Mouse (Mus musculus) splenic B cell, adult 2 months (primary cell): ENCODE measurements around the gene Cpne9.
A peak's percentile ranks its signal among the peaks of the same experiment; 100 is the strongest.

Experiments used
- DNase-seq: peaks from one replicate; pipeline ENCODE4 v3.0.0-alpha.2; 2011; ENCODE audit warnings: low read depth, low spot score
- H3K27me3 ChIP-seq: 2 replicates; pipeline ENCODE4 v1.6.1; 2012; ENCODE audit warnings: mild to moderate bottlenecking, low read length, moderate library complexity, mixed read lengths; ENCODE audit not compliant: control insufficient read depth, poor library complexity, insufficient read depth, severe bottlenecking
- H3K36me3 ChIP-seq: 2 replicates; pipeline ENCODE4 v1.6.1; 2012; ENCODE audit warnings: mild to moderate bottlenecking, low read length, moderate library complexity, mixed read lengths; ENCODE audit not compliant: control insufficient read depth, poor library complexity, insufficient read depth, severe bottlenecking

Cpne9 gene

DNA sequence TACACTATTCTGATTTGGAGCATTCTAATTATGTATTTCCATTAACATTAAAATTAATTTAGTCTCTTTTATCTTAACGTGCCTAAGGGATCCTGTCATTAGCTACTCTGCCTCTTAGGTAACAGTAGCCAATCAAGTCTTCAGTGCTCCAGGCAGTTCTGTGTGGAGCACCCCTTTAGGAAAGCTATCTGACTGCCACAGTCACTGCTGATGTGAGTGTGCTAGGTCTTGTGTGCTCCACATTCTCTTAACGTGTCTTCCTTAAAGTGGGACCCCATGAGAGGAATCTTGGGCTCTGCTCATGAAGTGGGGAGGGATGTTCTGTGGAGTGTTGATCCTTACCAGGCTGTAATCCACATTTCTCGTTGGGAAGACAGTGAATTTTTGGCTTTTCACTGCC lies 9.7 kb upstream of the Cpne9 start:
- DNase-seq = no peak
- Histone ChIP-seq H3K27me3 (no peaks in the 10 kb centered on the region), H3K36me3 (peaks cover 11% of the 10 kb centered on the region)

GRCm38 (mm10) chr6:113276846-113277245 lies 5.3 kb upstream of the Cpne9 start:
- peaks cover 4% of the 10 kb centered on the region for H3K36me3 ChIP-seq
- H3K27me3 ChIP-seq = no peaks in the 10 kb centered on the region
- DNase-seq = no peak

GRCm38 (mm10) chr6:113281676-113282075 lies 431 bp upstream of the Cpne9 start:
- H3K36me3 ChIP-seq = peaks cover 2% of the 10 kb centered on the region
- DNase-seq = no peak
- H3K27me3 ChIP-seq = 0 out of 2 replicates have a peak, but pooled peaks cover 2% of the 10 kb centered on the region

DNA sequence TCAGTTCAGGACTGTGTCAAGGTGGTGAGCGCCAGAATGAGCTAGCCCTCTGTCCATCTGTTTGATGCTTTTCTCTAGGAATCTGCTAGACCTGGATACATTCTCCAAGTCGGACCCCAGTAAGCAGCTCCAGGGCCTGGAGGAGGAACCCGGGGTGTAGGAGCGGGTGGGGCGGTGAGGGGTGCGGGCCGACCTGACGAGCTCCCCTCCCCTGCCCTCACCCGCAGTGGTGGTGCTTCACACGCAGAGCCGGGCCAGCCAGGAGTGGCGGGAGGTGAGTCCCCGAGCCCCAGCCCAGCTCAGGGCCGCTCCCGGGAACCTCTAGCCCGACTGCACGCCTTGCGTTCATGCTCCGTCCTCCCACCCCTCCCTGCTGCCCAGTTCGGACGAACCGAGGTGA lies 862 bp downstream of the Cpne9 start:
- H3K27me3 ChIP-seq = 0 out of 2 replicates have a peak, but pooled peaks cover 2% of the 10 kb centered on the region
- H3K36me3 ChIP-seq = no peaks in the 10 kb centered on the region; the same call in 1 of the 2 replicates

DNA sequence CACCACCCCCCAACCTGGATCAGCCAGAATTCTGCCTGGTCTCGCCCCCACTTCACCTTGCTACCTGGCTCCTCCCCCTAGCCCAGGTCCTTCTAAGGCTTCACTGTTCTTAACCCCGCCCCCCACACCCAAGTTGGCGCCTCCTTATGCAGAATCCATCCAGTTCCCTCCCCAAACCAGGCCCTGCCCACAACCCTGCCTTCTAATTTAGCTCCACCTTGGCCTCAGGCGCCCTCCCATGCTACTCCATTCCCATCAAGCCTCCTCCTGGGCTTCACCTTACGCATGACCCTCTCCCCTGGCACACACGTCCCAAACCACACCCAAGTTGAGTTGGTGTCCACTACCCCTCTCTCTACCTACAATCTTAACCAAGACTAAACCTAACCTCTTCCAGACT lies 1.4 kb downstream of the Cpne9 start:
- no peaks in the 10 kb centered on the region; the same call in 1 of the 2 replicates for H3K36me3 ChIP-seq
- no peak for DNase-seq

More for the DNA sequence above, 862 bp downstream of the Cpne9 start:
- DNase-seq = no peak

DNA sequence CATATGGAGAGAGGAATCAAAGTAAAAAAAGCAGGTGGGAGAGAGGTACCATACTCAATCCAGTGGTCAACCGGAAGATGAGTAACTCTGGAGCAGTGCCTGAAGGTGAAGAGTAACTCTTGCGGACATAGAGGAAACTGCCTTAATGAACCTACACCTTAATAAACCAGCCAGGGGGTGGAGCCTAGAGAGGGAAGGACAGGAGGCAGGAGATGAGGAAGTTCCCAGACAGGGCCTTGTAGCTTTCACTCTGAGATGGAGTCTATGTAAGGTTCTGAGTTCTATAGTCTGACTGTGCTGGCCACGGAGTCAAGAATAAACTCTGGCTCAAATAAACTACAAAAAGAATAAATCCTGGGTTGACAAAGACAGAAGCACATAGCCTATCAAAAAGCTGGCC lies 2.8 kb downstream of the Cpne9 start:
- Histone ChIP-seq H3K36me3 (no peaks in the 10 kb centered on the region; the same call in 1 of the 2 replicates), H3K27me3 (0 out of 2 replicates have a peak, but pooled peaks cover 2% of the 10 kb centered on the region)
- peak; percentile 39 for DNase-seq

More for the DNA sequence above, 1.4 kb downstream of the Cpne9 start:
- 0 out of 2 replicates have a peak, but pooled peaks cover 2% of the 10 kb centered on the region for H3K27me3 ChIP-seq

DNA sequence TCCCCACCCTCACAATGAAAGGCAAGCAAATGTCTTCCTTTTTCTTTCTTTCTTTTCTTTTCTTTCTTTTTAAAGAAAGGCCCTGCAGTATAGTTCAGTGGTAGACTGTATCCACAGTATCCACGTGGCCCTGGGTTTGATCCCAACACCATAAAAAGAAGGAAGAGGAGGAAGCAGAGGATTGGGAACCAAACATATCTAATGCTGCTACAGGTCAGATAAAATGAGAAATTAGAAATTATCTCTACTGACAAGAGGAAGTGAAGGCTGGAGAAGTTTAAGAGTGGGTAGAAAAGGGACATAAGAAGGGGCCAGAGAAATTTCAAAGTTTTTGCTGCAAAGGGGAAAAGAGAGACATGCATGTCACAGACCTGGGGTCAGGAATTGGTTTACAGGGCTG lies 4.2 kb downstream of the Cpne9 start:
- DNase-seq = no peak
- Histone ChIP-seq H3K36me3 (no peaks in the 10 kb centered on the region), H3K27me3 (0 out of 2 replicates have a peak, but pooled peaks cover 2% of the 10 kb centered on the region)

DNA sequence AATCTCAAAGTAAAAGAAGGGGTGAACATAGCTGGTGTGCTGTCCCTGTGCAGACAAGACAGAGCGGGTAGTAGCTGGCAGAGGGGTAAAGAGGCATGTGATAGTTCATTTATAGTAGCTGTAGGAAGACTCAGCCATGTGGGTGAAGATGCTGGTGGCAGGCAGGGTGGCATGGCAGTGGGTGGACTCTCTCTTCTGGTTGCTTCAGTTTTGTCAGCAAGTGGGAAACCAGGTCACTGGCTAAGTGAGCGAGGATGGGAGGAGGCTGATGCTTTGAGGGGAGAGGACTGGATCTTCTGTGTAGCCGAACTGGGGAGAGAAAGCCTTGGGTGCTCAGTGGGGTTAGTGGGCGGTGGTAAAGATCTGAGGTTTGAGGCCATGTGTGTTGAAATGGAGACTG lies 5.1 kb downstream of the Cpne9 start:
- Histone ChIP-seq H3K36me3 (no peaks in the 10 kb centered on the region), H3K27me3 (0 out of 2 replicates have a peak, but pooled peaks cover 2% of the 10 kb centered on the region)
- no peak for DNase-seq

DNA sequence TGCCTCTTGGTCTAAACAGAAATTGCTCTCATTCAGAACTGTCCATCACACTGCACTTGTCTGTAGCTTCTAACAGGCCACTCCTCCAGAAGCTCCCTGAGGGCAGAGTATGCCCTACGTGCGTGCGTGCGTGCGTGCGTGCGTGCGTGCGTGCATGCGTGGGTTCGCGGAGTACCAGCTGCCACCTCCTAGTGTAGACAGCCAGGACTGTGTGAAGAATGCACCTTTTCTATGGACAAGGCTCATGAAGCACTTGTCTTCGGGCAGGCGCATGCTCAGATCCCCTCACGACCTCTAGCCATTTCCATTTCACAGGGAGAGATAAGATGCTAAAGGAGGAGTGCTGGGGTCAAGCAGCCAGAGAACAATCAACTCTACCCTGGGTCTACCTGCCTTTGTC lies 7.2 kb downstream of the Cpne9 start:
- no peak for DNase-seq
- H3K27me3 ChIP-seq = no peaks in the 10 kb centered on the region
- H3K36me3 ChIP-seq = no peaks in the 10 kb centered on the region

DNA sequence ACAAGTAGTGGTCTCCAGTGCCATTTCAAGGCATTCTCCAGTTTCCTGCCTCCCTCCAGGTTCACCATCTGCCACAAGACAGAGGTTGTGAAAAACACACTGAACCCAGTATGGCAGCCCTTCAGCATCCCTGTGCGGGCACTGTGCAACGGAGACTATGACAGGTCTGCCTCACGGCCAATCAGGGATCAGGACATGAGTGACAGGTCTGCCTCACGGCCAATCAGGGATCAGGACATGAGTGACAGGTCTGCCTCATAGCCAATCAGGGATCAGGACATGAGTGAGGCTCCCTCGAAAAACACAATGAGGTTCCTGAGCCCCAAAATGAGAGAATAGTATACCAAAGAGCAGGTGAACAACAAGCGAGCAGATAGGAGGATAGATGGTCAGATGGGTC lies 8.2 kb downstream of the Cpne9 start:
- no peak for DNase-seq
- Histone ChIP-seq H3K36me3 (no peaks in the 10 kb centered on the region), H3K27me3 (no peaks in the 10 kb centered on the region)

DNA sequence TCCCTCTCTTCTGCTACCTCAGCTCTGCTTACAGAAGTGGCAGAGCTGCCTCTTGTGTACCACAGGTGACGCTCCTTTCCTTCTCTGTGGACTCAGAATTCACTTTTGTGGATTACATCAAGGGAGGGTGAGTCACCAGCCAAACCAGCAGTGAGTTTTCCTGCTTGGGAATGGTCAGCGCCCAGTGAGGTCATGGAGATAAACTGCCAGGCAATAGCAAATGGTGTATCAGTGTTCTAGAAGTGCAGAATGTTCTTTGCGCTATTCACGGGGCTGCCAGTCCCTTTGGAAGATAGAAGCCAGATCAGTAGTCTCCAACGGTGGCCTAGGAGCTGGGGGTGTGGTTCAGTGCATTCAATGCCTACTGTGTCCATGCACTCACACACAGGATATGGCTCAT lies 10.8 kb downstream of the Cpne9 start:
- Histone ChIP-seq H3K27me3 (no peaks in the 10 kb centered on the region), H3K36me3 (no peaks in the 10 kb centered on the region)
- no peak for DNase-seq

DNA sequence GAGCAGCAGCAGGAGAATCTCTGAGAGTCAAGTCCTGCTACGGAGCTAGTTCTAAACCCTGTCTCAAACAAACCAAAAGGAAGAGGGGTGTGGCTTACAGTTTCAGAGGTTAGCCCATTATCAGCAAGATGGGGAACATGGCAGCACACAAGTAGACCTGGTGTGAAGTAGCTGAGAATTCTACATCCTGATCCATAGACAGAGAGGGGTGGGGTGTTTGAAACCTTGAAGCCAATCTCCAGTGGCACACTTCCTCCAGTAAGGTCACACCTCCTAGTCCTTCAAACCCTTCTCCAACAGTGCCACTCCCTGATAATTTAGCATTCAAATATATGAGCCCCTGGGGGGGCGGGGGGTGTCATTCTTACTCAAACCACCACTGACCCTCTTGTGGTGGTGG lies 13.9 kb downstream of the Cpne9 start:
- no peaks in the 10 kb centered on the region for H3K36me3 ChIP-seq
- no peak for DNase-seq
- no peaks in the 10 kb centered on the region for H3K27me3 ChIP-seq

DNA sequence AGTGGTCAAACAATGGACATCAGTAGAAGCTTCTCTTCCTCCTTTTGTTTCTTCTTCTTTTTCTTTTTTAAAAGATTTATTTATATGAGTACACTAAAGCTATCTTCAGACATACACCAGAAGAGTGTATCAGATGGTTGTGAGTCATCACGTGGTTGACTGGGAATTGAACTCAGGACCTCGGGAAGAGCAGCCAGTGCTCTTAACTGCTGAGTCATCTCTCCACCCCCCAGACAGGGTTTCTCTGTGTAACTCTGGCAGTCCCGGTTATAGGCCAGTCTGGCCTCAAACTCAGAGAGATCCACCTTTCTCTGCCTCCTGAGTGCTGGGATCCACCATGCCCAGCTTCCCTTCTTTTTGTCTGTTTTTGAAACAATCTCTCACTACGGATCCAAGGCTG lies 14.5 kb downstream of the Cpne9 start:
- H3K36me3 ChIP-seq = no peaks in the 10 kb centered on the region
- H3K27me3 ChIP-seq = no peaks in the 10 kb centered on the region
- no peak for DNase-seq

DNA sequence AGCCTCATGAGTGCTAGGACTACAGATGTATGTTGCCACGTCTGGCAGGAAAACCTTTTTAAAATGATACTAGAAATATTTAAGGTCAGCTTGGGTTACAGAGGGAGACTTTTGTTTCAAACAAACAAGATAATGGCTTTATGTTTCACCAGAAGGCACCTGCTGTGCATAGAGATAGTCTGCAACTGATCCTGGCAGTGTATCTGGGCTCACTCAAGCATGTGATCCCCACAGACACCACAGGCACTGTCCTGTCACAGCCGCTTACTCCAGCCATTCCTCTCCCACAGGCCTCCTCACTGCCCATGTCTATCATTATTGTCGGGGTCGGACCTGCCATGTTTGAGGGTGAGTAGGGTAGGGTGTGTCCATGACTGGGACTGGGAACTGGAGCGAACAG lies 19.2 kb downstream of the Cpne9 start:
- Histone ChIP-seq H3K36me3 (no peaks in the 10 kb centered on the region), H3K27me3 (no peaks in the 10 kb centered on the region)
- DNase-seq = no peak

GRCm38 (mm10) chr6:113302258-113302657 lies 20.2 kb downstream of the Cpne9 start:
- DNase-seq = peak; percentile 81
- no peaks in the 10 kb centered on the region for H3K36me3 ChIP-seq
- no peaks in the 10 kb centered on the region for H3K27me3 ChIP-seq

DNA sequence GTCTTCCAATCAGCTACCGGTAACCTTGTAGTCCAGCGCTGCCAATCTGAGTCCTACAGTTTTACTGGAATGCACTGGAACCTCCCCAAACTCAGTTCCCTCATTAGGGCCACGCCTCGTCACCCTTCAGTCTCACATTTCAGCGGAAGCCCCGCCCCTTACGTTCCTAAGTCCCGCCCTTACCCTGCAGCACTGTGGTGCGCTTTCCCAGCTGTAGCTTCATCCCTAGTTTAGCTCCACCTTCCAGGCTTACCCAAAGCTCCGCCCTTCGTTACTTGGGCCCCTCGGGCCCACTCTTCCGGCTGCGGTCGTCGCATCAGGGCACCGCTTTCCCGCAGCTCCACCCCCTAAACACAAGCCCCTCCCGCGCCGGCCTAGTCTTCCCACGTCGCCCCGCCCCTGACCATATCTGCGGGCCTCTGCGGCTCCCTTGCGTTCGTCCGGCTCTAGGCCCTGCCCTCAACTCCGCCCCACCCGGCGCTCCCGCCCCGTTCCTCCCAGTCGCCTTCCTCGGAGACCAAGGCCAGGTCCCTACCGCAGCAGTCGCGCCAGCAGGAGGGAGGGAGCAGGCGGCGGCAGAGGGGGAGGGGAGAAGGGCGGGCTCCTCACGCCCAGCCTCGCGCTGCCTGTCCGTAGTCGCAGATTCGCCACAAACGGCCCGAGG lies 24.3 kb downstream of the Cpne9 start:
- H3K27me3 ChIP-seq = no peaks in the 10 kb centered on the region
- peak; percentile 99 for DNase-seq

More for the DNA sequence above, 24.3 kb downstream of the Cpne9 start:
- H3K36me3 ChIP-seq = peaks cover 2% of the 10 kb centered on the region
